ENCODE assay signal across 25 mouse cellular contexts in the genomic region with DNA sequence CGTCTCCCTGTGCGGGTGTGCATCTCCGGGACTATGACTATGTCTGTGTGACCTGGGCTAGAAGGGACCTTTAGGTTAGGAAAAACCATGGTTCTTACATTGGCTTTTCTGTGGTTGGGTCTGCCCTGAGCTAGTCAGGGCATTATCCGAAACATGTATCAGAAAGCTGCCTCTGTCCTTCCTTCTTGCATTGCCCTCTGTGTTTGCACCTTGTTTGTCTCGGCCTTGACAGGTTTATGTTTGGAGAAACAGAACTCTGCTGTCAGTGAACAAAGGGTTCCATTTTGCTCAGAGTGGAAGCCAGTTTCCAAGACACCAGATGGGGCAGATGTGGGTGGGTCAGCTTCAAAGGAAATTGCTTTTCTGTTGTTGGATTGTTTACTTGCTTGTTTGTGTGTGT.
DNase-seq lines count a peak whose midpoint lies in the region; ATAC-seq lines count a peak whose summit lies in the region.
"Had no signal": no experiment of that assay in that cellular context is flagged by ENCODE, and none has a peak within 500 bp of the region (broad histone marks: within the 10 kb centered on the region; RNA-seq: fewer than 3 reads in every experiment).

No protein-coding gene starts in this region.

- H3K9ac ChIP-seq in hindbrain, embryonic 16.5 days (ENCODE audit: low read depth, low read length) = no peak overlapping the region
- no peak overlapping the region for H3K9ac ChIP-seq in hindbrain, embryonic 12.5 days
- no peak overlapping the region for H3K9ac ChIP-seq in limb, embryonic 12.5 days (replicated peaks)
- no peak overlapping the region for H3K9ac ChIP-seq in liver, embryonic 11.5 days (ENCODE audit: low read depth, low read length)
- H3K9ac ChIP-seq: embryonic facial prominence, embryonic 15.5 days; limb, embryonic 13.5 days; liver, embryonic 13.5 days had no signal

- no peaks in the 10 kb centered on the region; the same call in 1 of the 2 replicates for H3K4me1 ChIP-seq in hindbrain, embryonic 16.5 days (ENCODE audit: control insufficient read depth, insufficient read depth, low read depth, low read length)
- peaks cover 4% of the 10 kb centered on the region for H3K4me1 ChIP-seq in hindbrain, embryonic 12.5 days
- peaks cover 20% of the 10 kb centered on the region for H3K4me1 ChIP-seq in limb, embryonic 12.5 days (replicated peaks)
- no peaks in the 10 kb centered on the region; the same call in 1 of the 2 replicates for H3K4me1 ChIP-seq in liver, embryonic 11.5 days (replicated peaks; ENCODE audit: control insufficient read depth, insufficient read depth, low read length)
- H3K4me1 ChIP-seq: embryonic facial prominence, embryonic 15.5 days; liver, embryonic 13.5 days; megakaryocyte, embryonic 14.5 days had no signal

- no peak overlapping the region for H3K4me2 ChIP-seq in hindbrain, embryonic 16.5 days (ENCODE audit: low read length)
- H3K4me2 ChIP-seq in hindbrain, embryonic 12.5 days (replicated peaks) = no peak overlapping the region
- no peak overlapping the region for H3K4me2 ChIP-seq in limb, embryonic 12.5 days
- no peak overlapping the region for H3K4me2 ChIP-seq in liver, embryonic 11.5 days
- H3K4me2 ChIP-seq: embryonic facial prominence, embryonic 15.5 days; limb, embryonic 13.5 days; liver, embryonic 13.5 days had no signal

- no peaks in the 10 kb centered on the region for H3K9me3 ChIP-seq in hindbrain, embryonic 16.5 days (ENCODE audit: control insufficient read depth, low read length)
- H3K9me3 ChIP-seq in hindbrain, embryonic 12.5 days (replicated peaks) = no peaks in the 10 kb centered on the region
- H3K9me3 ChIP-seq in limb, embryonic 12.5 days = no peaks in the 10 kb centered on the region
- H3K9me3 ChIP-seq in liver, embryonic 11.5 days (ENCODE audit: control insufficient read depth, low read length) = no peaks in the 10 kb centered on the region
- H3K9me3 ChIP-seq: embryonic facial prominence, embryonic 15.5 days; limb, embryonic 13.5 days; liver, embryonic 13.5 days; megakaryocyte, embryonic 14.5 days had no signal

- no peak overlapping the region for H3K4me3 ChIP-seq in hindbrain, embryonic 16.5 days (ENCODE audit: low read length)
- H3K4me3 ChIP-seq in hindbrain, embryonic 12.5 days = no peak overlapping the region
- no peak overlapping the region for H3K4me3 ChIP-seq in limb, embryonic 12.5 days (replicated peaks)
- H3K4me3 ChIP-seq in liver, embryonic 11.5 days (ENCODE audit: low read depth, low read length) = no peak overlapping the region
- H3K4me3 ChIP-seq: embryonic facial prominence, embryonic 15.5 days; heart, adult 2 months; limb, embryonic 13.5 days; liver, embryonic 13.5 days; megakaryocyte, embryonic 14.5 days; myocyte had no signal

- WGBS in hindbrain, embryonic 16.5 days = 63% methylated on average over 5 of the region's 5 CpGs
- WGBS in hindbrain, embryonic 12.5 days = 64% methylated on average over 5 of the region's 5 CpGs
- 60% methylated on average over 5 of the region's 5 CpGs for WGBS in limb, embryonic 12.5 days
- 86% methylated on average over 5 of the region's 5 CpGs for WGBS in liver, embryonic 11.5 days

- H3K27me3 ChIP-seq in hindbrain, embryonic 16.5 days (replicated peaks; ENCODE audit: control insufficient read depth, insufficient read depth, low read length) = no peaks in the 10 kb centered on the region
- H3K27me3 ChIP-seq in hindbrain, embryonic 12.5 days = peaks cover 3% of the 10 kb centered on the region; the same call in 1 of the 2 replicates
- H3K27me3 ChIP-seq in limb, embryonic 12.5 days = no peaks in the 10 kb centered on the region
- H3K27me3 ChIP-seq in liver, embryonic 11.5 days (replicated peaks; ENCODE audit: control insufficient read depth, insufficient read depth, low read length) = no peaks in the 10 kb centered on the region
- H3K27me3 ChIP-seq: CH12.LX; embryonic facial prominence, embryonic 15.5 days; limb, embryonic 13.5 days; liver, embryonic 13.5 days; megakaryocyte, embryonic 14.5 days had no signal

- DNase-seq in Muller cell, postnatal 12 days (ENCODE audit: inconsistent ontology term) = peak; percentile 10
- DNase-seq in embryo, embryonic 10.5 days (ENCODE audit: low spot score) = peak; percentile 29
- DNase-seq in liver, embryonic 11.5 days (ENCODE audit: low spot score) = no peak
- DNase-seq: adrenal gland, adult 2 months; B cell, adult 2 months; gastrocnemius, postnatal 25 days; heart, adult 2 months; kidney, adult 18-20 months; kidney, postnatal 4 days; liver, embryonic 13.5 days; lung, adult 2 months; lung, postnatal 14 days; midbrain, embryonic 14.5 days; thymus, postnatal 14 days had no signal

- peak; percentile 53; the same call in 1 of the 2 replicates for ATAC-seq in hindbrain, embryonic 16.5 days
- ATAC-seq in hindbrain, embryonic 12.5 days (ENCODE audit: low FRiP score) = no peak
- no peak for ATAC-seq in limb, embryonic 12.5 days (ENCODE audit: insufficient number of reproducible peaks, insufficient read depth, low FRiP score, low TSS enrichment, low read depth)
- ATAC-seq in liver, embryonic 11.5 days (replicated peaks; ENCODE audit: low FRiP score) = no peak
- ATAC-seq in monocyte, adult 5-6 weeks (replicated peaks; ENCODE audit: insufficient number of reproducible peaks, low FRiP score, low TSS enrichment, poor library complexity, severe bottlenecking) = no peak
- ATAC-seq: forebrain, embryonic 16.5 days had no signal

- H3K27ac ChIP-seq in hindbrain, embryonic 16.5 days (ENCODE audit: low read depth, low read length) = no peak overlapping the region
- H3K27ac ChIP-seq in hindbrain, embryonic 12.5 days = no peak overlapping the region
- H3K27ac ChIP-seq in limb, embryonic 12.5 days = 0 out of 2 replicates have a peak overlapping the region, but pooled peaks have one; percentile 37
- H3K27ac ChIP-seq in liver, embryonic 11.5 days (ENCODE audit: low read depth, low read length) = no peak overlapping the region
- H3K27ac ChIP-seq: embryonic facial prominence, embryonic 15.5 days; heart, adult 2 months; limb, embryonic 13.5 days; liver, embryonic 13.5 days had no signal

- no peaks in the 10 kb centered on the region for H3K36me3 ChIP-seq in hindbrain, embryonic 16.5 days (ENCODE audit: control insufficient read depth, insufficient read depth, low read length)
- H3K36me3 ChIP-seq in hindbrain, embryonic 12.5 days = no peaks in the 10 kb centered on the region
- no peaks in the 10 kb centered on the region for H3K36me3 ChIP-seq in limb, embryonic 12.5 days
- H3K36me3 ChIP-seq in liver, embryonic 11.5 days (ENCODE audit: control insufficient read depth, insufficient read depth, low read length) = no peaks in the 10 kb centered on the region
- H3K36me3 ChIP-seq: embryonic facial prominence, embryonic 15.5 days; G1E; limb, embryonic 13.5 days had no signal
